Mouse (Mus musculus) testis, adult 2 months (tissue): Measurements from ENCODE around the gene Rabif.
"Not testable (repeated sequence)": the region's sequence is repeated elsewhere in the genome, so short reads cannot be mapped to it uniquely, and the experiment has no call there.

Experiments used
- CTCF ChIP-seq: fragments of 200-500 bp; IDR thresholded peaks from 2 replicates; pipeline ENCODE4 v1.5.1; 2012; ENCODE audit warnings: low read depth, mild to moderate bottlenecking, inconsistent platforms, low read length, moderate library complexity; ENCODE audit not compliant: control insufficient read depth, insufficient read depth, insufficient replicate concordance
- POLR2A ChIP-seq: fragments of 200-500 bp; IDR thresholded peaks from 2 replicates; pipeline ENCODE4 v1.6.1; 2012; ENCODE audit warnings: low read depth, mild to moderate bottlenecking, inconsistent platforms, low read length, moderate library complexity; ENCODE audit not compliant: control insufficient read depth

GRCm38 (mm10) chr1:134448537-134448936 is 45.9 kb upstream of the Rabif start:
- not testable (repeated sequence) for TF ChIP-seq CTCF, POLR2A
